Mouse (Mus musculus): Measurements from ENCODE around the gene Lamtor5. TPM values are rescaled to one million over a fixed set of nuclear protein-coding genes. Genes with fewer than 3 reads are reported as not detected.

The Lamtor5 gene
- polyA plus RNA-seq, 1 experiment, result 162 TPM

- no peaks in the 10 kb centered on the region; the same call in 1 of the 2 replicates for H3K4me1 ChIP-seq (ENCODE audit: control insufficient read depth, insufficient read depth, low read length)
- DNase-seq, result no peak
- no peak overlapping the region for H3K4me3 ChIP-seq (replicated peaks; ENCODE audit: insufficient read depth, low read depth, low read length)
- 89% methylated on average over 8 of the region's 8 CpGs for WGBS
- no peaks in the 10 kb centered on the region for H3K27me3 ChIP-seq (ENCODE audit: control insufficient read depth, insufficient read depth, low read length)
- TF ChIP-seq POLR2A (IDR thresholded peaks at IDR 0.05; ENCODE audit: borderline replicate concordance, insufficient read depth, low read length) (no peak), CTCF (IDR thresholded peaks at IDR 0.05; ENCODE audit: borderline replicate concordance, insufficient read depth, low read depth, low read length) (no peak)
- no peak overlapping the region for H3K27ac ChIP-seq (ENCODE audit: insufficient read depth, low read length)
Observed at GRCm38 (mm10) chr3:107238471-107238980, 40.1 kb upstream of the Lamtor5 start.

GRCm38 (mm10) chr3:107239607-107240006, 39.1 kb upstream of the Lamtor5 start, which contains the start of gene Prok1:
TSS of gene Prok1 (minus strand) at chr3:107239707.
- 91% methylated on average over 9 of the region's 9 CpGs for WGBS
- Histone ChIP-seq H3K4me3 (replicated peaks; ENCODE audit: insufficient read depth, low read depth, low read length) (no peak within 1 kb of the TSS), H3K4me1 (ENCODE audit: control insufficient read depth, insufficient read depth, low read length) (no peaks in the 10 kb centered on the region; the same call in 1 of the 2 replicates), H3K27ac (ENCODE audit: insufficient read depth, low read length) (no peak within 1 kb of the TSS), H3K27me3 (ENCODE audit: control insufficient read depth, insufficient read depth, low read length) (no peaks in the 10 kb centered on the region)
- TF ChIP-seq CTCF (IDR thresholded peaks at IDR 0.05; ENCODE audit: borderline replicate concordance, insufficient read depth, low read depth, low read length), result no peak
- no peak for TF ChIP-seq POLR2A (IDR thresholded peaks at IDR 0.05; ENCODE audit: borderline replicate concordance, insufficient read depth, low read length)
- no peak for DNase-seq

GRCm38 (mm10) chr3:107241389-107242094, 37.1 kb upstream of the Lamtor5 start:
- WGBS, result 10% methylated on average over 14 of the region's 14 CpGs
- no peak for DNase-seq
- no peaks in the 10 kb centered on the region for H3K27me3 ChIP-seq (ENCODE audit: control insufficient read depth, insufficient read depth, low read length)

DNA sequence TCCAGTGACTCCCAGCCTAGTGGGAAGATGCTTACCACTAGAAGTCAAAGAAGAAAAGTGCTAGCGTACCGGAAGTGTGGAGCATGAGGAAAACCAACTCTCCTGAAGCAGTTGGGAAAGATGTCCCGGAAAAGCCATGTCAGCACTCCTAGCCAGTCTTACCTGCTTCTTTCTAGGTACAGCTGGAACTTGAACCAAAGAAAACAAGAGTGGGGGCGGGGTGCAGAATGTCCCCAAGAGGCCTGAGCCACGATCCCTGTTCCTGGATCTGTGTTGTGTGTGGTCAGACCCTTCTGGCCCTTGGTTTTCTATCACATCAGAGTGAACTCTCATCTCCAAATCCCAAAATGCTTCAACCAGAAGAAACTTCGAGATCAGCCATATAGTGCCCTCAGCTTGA, 31.8 kb upstream of the Lamtor5 start:
- no peak for TF ChIP-seq POLR2A (IDR thresholded peaks at IDR 0.05; ENCODE audit: borderline replicate concordance, insufficient read depth, low read length)
- no peak for TF ChIP-seq CTCF (IDR thresholded peaks at IDR 0.05; ENCODE audit: borderline replicate concordance, insufficient read depth, low read depth, low read length)
- Histone ChIP-seq H3K27ac (ENCODE audit: insufficient read depth, low read length) (no peak overlapping the region), H3K4me1 (ENCODE audit: control insufficient read depth, insufficient read depth, low read length) (no peaks in the 10 kb centered on the region; the same call in 1 of the 2 replicates), H3K27me3 (ENCODE audit: control insufficient read depth, insufficient read depth, low read length) (no peaks in the 10 kb centered on the region), H3K4me3 (replicated peaks; ENCODE audit: insufficient read depth, low read depth, low read length) (no peak overlapping the region)
- 74% methylated on average over 6 of the region's 6 CpGs for WGBS
- no peak for DNase-seq

More at GRCm38 (mm10) chr3:107241389-107242094, 37.1 kb upstream of the Lamtor5 start:
- no peak overlapping the region for H3K4me3 ChIP-seq (replicated peaks; ENCODE audit: insufficient read depth, low read depth, low read length)
- no peak overlapping the region for H3K27ac ChIP-seq (ENCODE audit: insufficient read depth, low read length)
- TF ChIP-seq CTCF (IDR thresholded peaks at IDR 0.05; ENCODE audit: borderline replicate concordance, insufficient read depth, low read depth, low read length), result no peak
- no peak for TF ChIP-seq POLR2A (IDR thresholded peaks at IDR 0.05; ENCODE audit: borderline replicate concordance, insufficient read depth, low read length)
- no peaks in the 10 kb centered on the region; the same call in 1 of the 2 replicates for H3K4me1 ChIP-seq (ENCODE audit: control insufficient read depth, insufficient read depth, low read length)

DNA sequence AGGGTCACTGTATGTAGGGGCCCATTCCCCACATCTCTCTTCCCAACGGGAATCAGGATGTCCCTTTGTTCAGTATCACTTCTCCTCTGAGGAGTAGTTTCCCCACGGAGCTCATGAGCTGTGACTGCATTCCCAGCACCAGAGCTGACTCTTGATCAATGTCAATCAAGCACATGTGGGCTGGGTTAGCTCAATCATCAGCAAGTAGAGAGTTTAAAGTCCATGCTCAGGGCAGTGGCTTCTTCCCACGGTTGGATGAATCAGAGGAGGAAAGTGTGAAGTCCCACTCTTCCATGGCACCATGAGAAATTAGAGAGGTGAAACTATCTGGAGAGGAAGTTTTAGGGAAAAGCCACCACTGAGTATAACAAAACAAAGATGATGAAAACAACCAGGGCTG, 29.6 kb upstream of the Lamtor5 start:
- TF ChIP-seq CTCF (IDR thresholded peaks at IDR 0.05; ENCODE audit: borderline replicate concordance, insufficient read depth, low read depth, low read length) (no peak), POLR2A (IDR thresholded peaks at IDR 0.05; ENCODE audit: borderline replicate concordance, insufficient read depth, low read length) (no peak)
- DNase-seq, result no peak
- WGBS, result 46% methylated on average over 3 of the region's 3 CpGs

DNA sequence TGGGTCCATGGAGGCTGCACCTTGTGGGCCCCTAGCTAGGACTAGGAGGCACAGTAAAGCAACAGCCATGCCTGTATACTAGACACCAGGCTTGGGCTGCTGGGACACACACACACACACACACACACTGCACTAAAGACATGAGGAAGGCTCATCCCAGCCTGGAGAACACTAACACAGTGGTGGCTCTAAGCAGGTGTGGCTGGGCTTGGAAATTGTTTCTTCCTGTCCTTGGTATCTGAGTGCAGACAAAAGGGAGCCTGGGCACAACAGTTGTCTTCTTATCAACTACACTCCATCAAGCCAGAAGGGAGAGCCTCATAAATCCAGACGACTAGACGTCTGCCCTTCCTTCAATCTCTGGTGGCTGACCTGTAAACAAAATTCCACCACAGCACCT, 28.3 kb upstream of the Lamtor5 start:
- no peaks in the 10 kb centered on the region for H3K4me1 ChIP-seq (ENCODE audit: control insufficient read depth, insufficient read depth, low read length)
- WGBS, result 81% methylated on average over 2 of the region's 2 CpGs
- no peak for DNase-seq
- no peak for TF ChIP-seq CTCF (IDR thresholded peaks at IDR 0.05; ENCODE audit: borderline replicate concordance, insufficient read depth, low read depth, low read length)
- no peak for TF ChIP-seq POLR2A (IDR thresholded peaks at IDR 0.05; ENCODE audit: borderline replicate concordance, insufficient read depth, low read length)
- no peak overlapping the region for H3K4me3 ChIP-seq (replicated peaks; ENCODE audit: insufficient read depth, low read depth, low read length)
- no peak overlapping the region for H3K27ac ChIP-seq (ENCODE audit: insufficient read depth, low read length)
- H3K27me3 ChIP-seq (ENCODE audit: control insufficient read depth, insufficient read depth, low read length), result no peaks in the 10 kb centered on the region; the same call in 1 of the 2 replicates

More for the DNA sequence above, 29.6 kb upstream of the Lamtor5 start:
- Histone ChIP-seq H3K27me3 (ENCODE audit: control insufficient read depth, insufficient read depth, low read length) (no peaks in the 10 kb centered on the region), H3K4me1 (ENCODE audit: control insufficient read depth, insufficient read depth, low read length) (no peaks in the 10 kb centered on the region), H3K4me3 (replicated peaks; ENCODE audit: insufficient read depth, low read depth, low read length) (no peak overlapping the region), H3K27ac (ENCODE audit: insufficient read depth, low read length) (no peak overlapping the region)

- 70% methylated on average over 4 of the region's 4 CpGs for WGBS
- no peak for DNase-seq
- Histone ChIP-seq H3K27me3 (ENCODE audit: control insufficient read depth, insufficient read depth, low read length) (no peaks in the 10 kb centered on the region; the same call in 1 of the 2 replicates), H3K27ac (ENCODE audit: insufficient read depth, low read length) (no peak overlapping the region), H3K4me1 (ENCODE audit: control insufficient read depth, insufficient read depth, low read length) (no peaks in the 10 kb centered on the region), H3K4me3 (replicated peaks; ENCODE audit: insufficient read depth, low read depth, low read length) (no peak overlapping the region)
- TF ChIP-seq CTCF (IDR thresholded peaks at IDR 0.05; ENCODE audit: borderline replicate concordance, insufficient read depth, low read depth, low read length) (no peak), POLR2A (IDR thresholded peaks at IDR 0.05; ENCODE audit: borderline replicate concordance, insufficient read depth, low read length) (no peak)
Observed at GRCm38 (mm10) chr3:107252035-107252434, 26.6 kb upstream of the Lamtor5 start.

DNA sequence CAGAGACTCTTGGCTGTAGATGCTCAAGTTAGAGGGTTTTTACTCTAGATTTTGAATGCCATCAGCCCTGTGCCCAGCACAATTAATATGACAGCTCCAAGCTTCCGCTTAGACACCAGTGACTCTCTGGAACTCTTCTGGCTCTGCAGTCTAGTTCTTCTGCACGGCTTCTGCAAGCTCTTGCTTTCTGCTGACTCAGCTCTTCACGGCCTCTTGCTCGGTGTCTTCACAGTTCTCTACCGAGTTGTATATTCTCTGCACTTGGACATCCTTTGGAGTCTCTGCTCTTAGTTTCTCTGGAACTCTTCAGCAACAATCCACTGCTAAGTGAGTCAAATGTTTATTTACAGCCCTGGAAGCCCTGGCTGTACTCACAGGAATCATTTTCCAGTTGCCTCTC, 24.7 kb upstream of the Lamtor5 start:
- 78% methylated on average over 5 of the region's 5 CpGs for WGBS
- Histone ChIP-seq H3K27ac (ENCODE audit: insufficient read depth, low read length) (no peak overlapping the region), H3K4me3 (replicated peaks; ENCODE audit: insufficient read depth, low read depth, low read length) (no peak overlapping the region), H3K27me3 (ENCODE audit: control insufficient read depth, insufficient read depth, low read length) (no peaks in the 10 kb centered on the region; the same call in 1 of the 2 replicates), H3K4me1 (ENCODE audit: control insufficient read depth, insufficient read depth, low read length) (no peaks in the 10 kb centered on the region)
- DNase-seq, result no peak
- no peak for TF ChIP-seq POLR2A (IDR thresholded peaks at IDR 0.05; ENCODE audit: borderline replicate concordance, insufficient read depth, low read length)
- TF ChIP-seq CTCF (IDR thresholded peaks at IDR 0.05; ENCODE audit: borderline replicate concordance, insufficient read depth, low read depth, low read length), result no peak
